Mouse (Mus musculus): ENCODE data around the gene Ppil4. TPM values are rescaled to one million over a fixed set of nuclear protein-coding genes. Genes with fewer than 3 reads are reported as not detected.

Gene Ppil4
- total and polyA plus RNA-seq, 3 experiments: 26.4 to 45.9 (median 41.5) TPM

DNA sequence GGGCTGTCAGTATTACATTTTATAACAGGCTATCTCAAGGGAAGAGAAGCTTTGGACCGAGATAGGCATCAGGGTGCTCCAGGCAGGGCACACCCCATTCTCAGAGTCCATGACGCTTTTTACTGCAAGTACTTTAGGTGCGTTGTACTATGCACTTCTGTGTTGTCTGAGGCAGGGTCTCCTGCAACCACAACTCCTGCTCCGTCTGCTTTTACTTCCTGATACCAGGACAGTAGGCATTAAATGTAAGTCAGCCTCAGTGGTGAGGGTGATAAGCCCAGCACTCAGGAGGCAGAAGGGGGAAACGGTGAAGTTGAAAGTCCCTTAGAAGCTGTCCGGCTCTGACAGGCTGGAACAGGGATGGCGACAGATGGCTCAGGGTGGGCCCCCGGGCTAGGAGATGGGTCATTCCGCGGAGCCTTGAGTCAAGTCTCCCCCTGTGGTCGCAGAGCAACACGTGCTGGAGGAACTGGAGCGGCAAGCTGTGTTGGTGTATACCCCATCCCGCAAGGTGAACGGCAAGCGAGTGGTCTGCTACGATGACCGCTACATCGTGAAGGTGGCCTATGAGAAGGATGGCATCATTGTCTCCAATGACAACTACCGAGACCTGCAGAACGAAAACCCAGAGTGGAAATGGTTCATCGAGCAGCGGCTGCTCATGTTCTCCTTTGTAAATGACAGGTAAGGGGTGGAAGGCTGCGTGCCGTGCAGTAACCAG is 69.4 kb downstream of the Ppil4 start:
- peaks cover 24% of the 10 kb centered on the region for H3K9me3 ChIP-seq (replicated peaks; ENCODE audit: low read length)
- peaks cover 3% of the 10 kb centered on the region; the same call in 1 of the 2 replicates for H3K79me2 ChIP-seq (replicated peaks; ENCODE audit: control insufficient read depth, extremely low read depth, insufficient read depth, poor library complexity, severe bottlenecking)
- peaks cover 0 to 13% of the 10 kb centered on the region in 2 experiments; a peak in 1 of 4 replicates for H3K4me1 ChIP-seq (ENCODE audit: control insufficient read depth in 1 of 2, insufficient read depth in 2 of 2)
- no peak overlapping the region for H3K27ac ChIP-seq (ENCODE audit: insufficient read depth, low read depth)
- dilution Hi-C loops (cut with MboI; ENCODE audit: extremely low pct_ligation_motif_present, extremely low pct_unique_long_range_greater_than_20kb, low sequenced_read_pairs) (no loop called here), in situ Hi-C loops (cut with MboI; ENCODE audit: low pct_ligation_motif_present, low pct_unique_long_range_greater_than_20kb, low sequenced_read_pairs) (no loop called here)
- peaks cover 43 to 84% of the 10 kb centered on the region in 2 experiments for H3K36me3 ChIP-seq (replicated peaks in 1 of 2; ENCODE audit: control insufficient read depth in 1 of 2, insufficient read depth in 1 of 2, low read length in 1 of 2)
- no peak overlapping the region for H3K4me3 ChIP-seq (replicated peaks in 1 of 3; ENCODE audit: low read depth in 2 of 3, low read length in 2 of 3, poor library complexity in 1 of 3)
- H3K9ac ChIP-seq (ENCODE audit: insufficient read depth, low read depth): no peak overlapping the region
- no peak for DNase-seq (ENCODE audit: extremely low read depth)
- H3K27me3 ChIP-seq (replicated peaks): no peaks in the 10 kb centered on the region
- no peak overlapping the region for H3K4me2 ChIP-seq (ENCODE audit: insufficient read depth, low read depth, poor library complexity, severe bottlenecking)
- TF ChIP-seq JUN (IDR thresholded peaks at IDR 0.05; ENCODE audit: insufficient read depth, low read depth, low read length): no peak
- no peak for TF ChIP-seq KAT2A (IDR thresholded peaks at IDR 0.05; ENCODE audit: insufficient replicate concordance, low read length)
- TF ChIP-seq RCOR1 (conservative IDR thresholded peaks at IDR 0.05; ENCODE audit: low read depth, low read length): no peak
- no peak for TF ChIP-seq POLR2AphosphoS2 (IDR thresholded peaks at IDR 0.05; ENCODE audit: low read depth, low read length)
- TF ChIP-seq NRF1 (IDR thresholded peaks at IDR 0.05; ENCODE audit: low read depth, low read length): no peak
- no peak for TF ChIP-seq NELFE (IDR thresholded peaks at IDR 0.05; ENCODE audit: low read depth, low read length)
- TF ChIP-seq ELF1 (IDR thresholded peaks at IDR 0.05; ENCODE audit: low read depth, low read length): no peak
- no peak for TF ChIP-seq RAD21 (IDR thresholded peaks at IDR 0.05; ENCODE audit: low read depth, low read length)
- no peak for TF ChIP-seq SMC3 (IDR thresholded peaks at IDR 0.05; ENCODE audit: low read depth, low read length)

DNA sequence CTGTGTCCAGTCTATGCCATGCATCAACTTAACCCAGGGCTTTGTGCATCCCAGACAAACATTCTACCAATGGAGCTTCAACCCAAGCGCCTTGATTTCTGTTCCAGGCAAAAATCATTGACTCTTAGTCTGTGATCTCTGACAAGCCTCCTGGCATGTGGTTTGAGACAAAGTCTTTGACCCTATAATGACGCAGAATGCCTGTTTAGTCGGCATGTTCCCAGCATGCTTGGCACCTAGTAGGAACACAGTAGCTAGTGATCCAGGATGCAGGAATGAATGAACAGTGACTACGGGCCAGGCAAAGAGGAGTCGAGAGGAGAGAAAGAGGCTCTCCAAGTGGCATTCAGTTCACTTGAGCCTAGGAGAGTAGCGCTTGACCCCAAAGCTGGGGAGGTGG is 70.7 kb downstream of the Ppil4 start:
- no peak overlapping the region for H3K27ac ChIP-seq (ENCODE audit: insufficient read depth, low read depth)
- H3K4me2 ChIP-seq (ENCODE audit: insufficient read depth, low read depth, poor library complexity, severe bottlenecking): no peak overlapping the region
- H3K36me3 ChIP-seq (replicated peaks in 1 of 2; ENCODE audit: control insufficient read depth in 1 of 2, insufficient read depth in 1 of 2, low read length in 1 of 2): peaks cover 55 to 89% of the 10 kb centered on the region in 2 experiments
- in situ Hi-C loops (cut with MboI; ENCODE audit: low pct_ligation_motif_present, low pct_unique_long_range_greater_than_20kb, low sequenced_read_pairs) (no loop called here), dilution Hi-C loops (cut with MboI; ENCODE audit: extremely low pct_ligation_motif_present, extremely low pct_unique_long_range_greater_than_20kb, low sequenced_read_pairs) (no loop called here)
- no peaks in the 10 kb centered on the region for H3K27me3 ChIP-seq (replicated peaks)
- peaks cover 0 to 7% of the 10 kb centered on the region in 2 experiments; a peak in 1 of 4 replicates for H3K4me1 ChIP-seq (ENCODE audit: control insufficient read depth in 1 of 2, insufficient read depth in 2 of 2)
- H3K9me3 ChIP-seq (replicated peaks; ENCODE audit: low read length): peaks cover 24% of the 10 kb centered on the region
- no peaks in the 10 kb centered on the region; the same call in 1 of the 2 replicates for H3K79me2 ChIP-seq (replicated peaks; ENCODE audit: control insufficient read depth, extremely low read depth, insufficient read depth, poor library complexity, severe bottlenecking)
- H3K9ac ChIP-seq (ENCODE audit: insufficient read depth, low read depth): no peak overlapping the region
- no peak for DNase-seq (ENCODE audit: extremely low read depth)
- H3K4me3 ChIP-seq (replicated peaks in 1 of 3; ENCODE audit: low read depth in 2 of 3, low read length in 2 of 3, poor library complexity in 1 of 3): no peak overlapping the region
- no peak for TF ChIP-seq MAX (IDR thresholded peaks at IDR 0.05; ENCODE audit: low read length)
- TF ChIP-seq SMC3 (IDR thresholded peaks at IDR 0.05; ENCODE audit: low read depth, low read length): no peak

DNA sequence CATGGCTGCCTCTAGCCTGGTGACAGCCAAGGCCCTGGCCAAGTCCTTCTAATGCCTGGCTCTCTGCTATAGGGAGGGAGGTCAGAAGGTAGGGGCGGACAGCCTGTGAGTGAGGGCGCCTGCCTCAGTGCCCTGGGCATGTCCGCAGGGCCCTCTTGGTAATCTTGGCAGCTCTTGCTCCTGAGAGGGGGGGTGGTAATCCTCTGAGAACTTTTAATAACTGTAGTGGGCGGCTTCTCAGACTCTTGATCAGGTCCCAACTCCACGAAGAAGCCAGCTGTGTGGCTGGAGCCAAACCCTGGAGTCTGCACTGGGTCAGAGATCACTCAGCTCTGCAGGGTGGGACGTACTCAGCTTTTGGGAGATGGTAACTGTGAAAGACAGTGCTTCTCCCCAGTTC is 71.5 kb downstream of the Ppil4 start:
- Histone ChIP-seq H3K9me3 (replicated peaks; ENCODE audit: low read length) (peaks cover 24% of the 10 kb centered on the region), H3K27ac (ENCODE audit: insufficient read depth, low read depth) (no peak overlapping the region), H3K4me3 (replicated peaks in 1 of 3; ENCODE audit: low read depth in 2 of 3, low read length in 2 of 3, poor library complexity in 1 of 3) (no peak overlapping the region), H3K9ac (ENCODE audit: insufficient read depth, low read depth) (no peak overlapping the region), H3K79me2 (replicated peaks; ENCODE audit: control insufficient read depth, extremely low read depth, insufficient read depth, poor library complexity, severe bottlenecking) (no peaks in the 10 kb centered on the region; the same call in 1 of the 2 replicates), H3K4me2 (ENCODE audit: insufficient read depth, low read depth, poor library complexity, severe bottlenecking) (no peak overlapping the region), H3K27me3 (replicated peaks) (no peaks in the 10 kb centered on the region), H3K4me1 (ENCODE audit: control insufficient read depth in 1 of 2, insufficient read depth in 2 of 2) (peaks cover 0 to 9% of the 10 kb centered on the region in 2 experiments; a peak in 1 of 4 replicates), H3K36me3 (replicated peaks in 1 of 2; ENCODE audit: control insufficient read depth in 1 of 2, insufficient read depth in 1 of 2, low read length in 1 of 2) (peaks cover 55 to 94% of the 10 kb centered on the region in 2 experiments)
- dilution Hi-C loops (cut with MboI; ENCODE audit: extremely low pct_ligation_motif_present, extremely low pct_unique_long_range_greater_than_20kb, low sequenced_read_pairs) (no loop called here), in situ Hi-C loops (cut with MboI; ENCODE audit: low pct_ligation_motif_present, low pct_unique_long_range_greater_than_20kb, low sequenced_read_pairs) (no loop called here)
- TF ChIP-seq JUND (conservative IDR thresholded peaks at IDR 0.05; ENCODE audit: low read depth, low read length) (no peak), MAX (IDR thresholded peaks at IDR 0.05; ENCODE audit: low read length) (no peak), SMC3 (IDR thresholded peaks at IDR 0.05; ENCODE audit: low read depth, low read length) (no peak)
- no peak for DNase-seq (ENCODE audit: extremely low read depth)
